Mouse (Mus musculus) CH12.LX (cell line): ENCODE data around the gene Foxp1.

Experiments
- EP300 ChIP-seq: IDR thresholded peaks from 2 replicates; pipeline ENCODE4 v1.6.1; 2011; ENCODE audit warnings: low read length, improper control_type of control experiment
- POLR2A ChIP-seq: IDR thresholded peaks from 2 replicates; pipeline ENCODE4 v1.6.1; 2011; ENCODE audit warnings: low read depth, mild to moderate bottlenecking, improper control_type of control experiment, low read length
- USF1 ChIP-seq: IDR thresholded peaks from 2 replicates; pipeline ENCODE4 v1.6.1; 2014; ENCODE audit warnings: low read depth, mild to moderate bottlenecking, inconsistent platforms, low read length, improper control_type of control experiment

GRCm38 (mm10) chr6:99100331-99100730 lies 422.2 kb downstream of the Foxp1 start:
- TF ChIP-seq USF1 = no peak
- TF ChIP-seq EP300 = no peak
- TF ChIP-seq POLR2A = no peak
